Mouse (Mus musculus) CH12.LX (cell line): Measurements from ENCODE around the gene Ints3.
A peak's percentile ranks its signal among the peaks of the same experiment; 100 is the strongest.
"Not testable (repeated sequence)": the region's sequence is repeated elsewhere in the genome, so short reads cannot be mapped to it uniquely, and the experiment has no call there.

ENCODE experiments used
- BHLHE40 ChIP-seq: IDR thresholded peaks from 2 replicates; pipeline ENCODE4 v1.6.1; 2011; ENCODE audit warnings: mild to moderate bottlenecking, low read depth, low read length, improper control_type of control experiment
- CTCF ChIP-seq, 2 experiments: IDR thresholded peaks in 1 of 2; conservative IDR thresholded peaks in 1 of 2; 2 replicates each; pipeline ENCODE4 v1.5.1; 2011 to 2012; ENCODE audit warnings: low read depth in 2 of 2, low read length in 2 of 2, improper control_type of control experiment in 1 of 2, inconsistent platforms in 1 of 2, mild to moderate bottlenecking in 1 of 2, moderate library complexity in 1 of 2
- ELF1 ChIP-seq: IDR thresholded peaks from 2 replicates; pipeline ENCODE4 v1.6.1; 2014; ENCODE audit warnings: low read depth, mild to moderate bottlenecking, inconsistent platforms, low read length, improper control_type of control experiment
- EP300 ChIP-seq: IDR thresholded peaks from 2 replicates; pipeline ENCODE4 v1.6.1; 2011; ENCODE audit warnings: low read length, improper control_type of control experiment
- KAT2A ChIP-seq: IDR thresholded peaks from 2 replicates; pipeline ENCODE4 v1.6.1; 2012; ENCODE audit warnings: low read length, improper control_type of control experiment, inconsistent platforms; ENCODE audit not compliant: insufficient replicate concordance
- MXI1 ChIP-seq: IDR thresholded peaks from 2 replicates; pipeline ENCODE4 v1.6.1; 2011; ENCODE audit warnings: mild to moderate bottlenecking, low read depth, low read length, improper control_type of control experiment
- RCOR1 ChIP-seq: conservative IDR thresholded peaks from 2 replicates; pipeline ENCODE4 v1.6.1; 2012; ENCODE audit warnings: low read depth, mild to moderate bottlenecking, inconsistent platforms, low read length, improper control_type of control experiment
- USF1 ChIP-seq: IDR thresholded peaks from 2 replicates; pipeline ENCODE4 v1.6.1; 2014; ENCODE audit warnings: low read depth, mild to moderate bottlenecking, inconsistent platforms, low read length, improper control_type of control experiment
- ZC3H11A ChIP-seq: IDR thresholded peaks from 2 replicates; pipeline ENCODE4 v1.6.1; 2012; ENCODE audit warnings: low read depth, mild to moderate bottlenecking, inconsistent platforms, low read length, improper control_type of control experiment

DNA sequence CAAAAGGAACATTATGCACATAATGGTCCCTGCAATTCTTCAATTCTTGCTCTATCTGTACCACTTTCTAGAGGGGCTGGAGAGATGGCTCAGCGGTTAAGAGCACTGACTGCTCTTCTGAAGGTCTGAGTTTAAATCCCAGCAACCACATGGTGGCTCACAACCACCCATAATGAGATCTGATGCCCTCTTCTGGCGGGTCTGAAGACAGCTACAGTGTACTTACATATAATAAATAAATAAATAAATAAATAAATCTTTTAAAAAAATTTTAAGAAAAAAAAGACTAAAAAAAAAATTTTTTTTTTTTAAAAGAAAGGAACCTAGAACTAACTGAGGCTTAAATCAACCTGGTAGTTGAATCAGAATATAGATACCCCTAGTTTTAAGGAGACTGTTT lies 90.6 kb downstream of the Ints3 start:
- TF ChIP-seq ZC3H11A, USF1, BHLHE40, RCOR1, EP300, MXI1, ELF1, KAT2A: not testable (repeated sequence)
- TF ChIP-seq CTCF (conservative IDR thresholded peaks at IDR 0.05 in 1 of 2, IDR thresholded peaks at IDR 0.05 in 1 of 2; ENCODE audit: low read depth in 2 of 2, low read length in 2 of 2): peak in 1 of 2 experiments; percentile 32; a peak in 1 of 4 replicates
